Mouse (Mus musculus) naive thymus-derived CD4-positive, alpha-beta T cell, adult 2 months (primary cell): Measurements from ENCODE around the gene Arhgdia.
"Not testable (repeated sequence)": the region's sequence is repeated elsewhere in the genome, so short reads cannot be mapped to it uniquely, and the experiment has no call there.

Experiments used
- DNase-seq: peaks from one replicate; pipeline ENCODE4 v3.0.0-alpha.2; 2011; ENCODE audit warnings: low read depth

Arhgdia gene

GRCm38 (mm10) chr11:120578694-120579243 lies 2.7 kb downstream of the Arhgdia start:
- DNase-seq: no peak

GRCm38 (mm10) chr11:120578024-120578693 lies 3.3 kb downstream of the Arhgdia start:
- DNase-seq: peak; percentile 27

DNA sequence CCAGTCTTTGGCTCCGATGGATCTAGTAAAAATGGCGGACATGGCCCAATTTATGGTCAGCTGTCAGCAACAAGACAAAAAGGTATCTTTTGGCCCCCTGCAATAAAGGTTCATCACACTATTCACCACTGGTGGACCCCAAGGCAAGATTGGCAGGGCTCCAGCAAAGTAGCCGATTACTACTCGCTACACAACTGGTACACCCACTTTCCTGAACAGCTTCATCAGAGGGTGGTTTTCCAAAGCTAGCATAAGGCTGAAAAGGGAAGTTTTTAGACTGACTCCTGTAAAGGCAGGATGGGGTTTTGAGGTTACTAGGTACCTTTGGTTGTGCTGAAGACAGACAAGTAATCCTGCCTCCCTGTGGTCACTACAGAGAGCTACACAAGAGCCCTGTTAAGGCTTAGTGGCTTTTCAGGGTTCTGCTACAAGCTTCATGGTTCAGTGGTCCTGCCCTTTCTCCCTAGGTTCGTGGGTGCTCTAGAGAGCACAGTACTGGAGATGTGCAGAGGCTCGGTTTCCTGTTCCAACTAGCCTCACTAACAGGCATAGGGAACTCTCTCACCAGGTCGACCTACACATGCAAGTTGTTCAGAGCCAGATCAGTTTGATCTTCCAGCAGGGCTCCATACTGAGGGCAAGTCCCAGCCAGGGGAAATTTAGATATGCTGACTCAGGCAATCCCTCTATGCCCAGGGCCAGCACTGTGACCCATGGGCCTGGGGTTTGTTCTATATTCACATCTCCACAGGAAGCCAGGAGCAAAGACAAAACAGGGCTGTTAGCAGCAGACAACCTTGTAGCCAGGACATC lies 4.0 kb downstream of the Arhgdia start:
- peak; percentile 72 for DNase-seq

DNA sequence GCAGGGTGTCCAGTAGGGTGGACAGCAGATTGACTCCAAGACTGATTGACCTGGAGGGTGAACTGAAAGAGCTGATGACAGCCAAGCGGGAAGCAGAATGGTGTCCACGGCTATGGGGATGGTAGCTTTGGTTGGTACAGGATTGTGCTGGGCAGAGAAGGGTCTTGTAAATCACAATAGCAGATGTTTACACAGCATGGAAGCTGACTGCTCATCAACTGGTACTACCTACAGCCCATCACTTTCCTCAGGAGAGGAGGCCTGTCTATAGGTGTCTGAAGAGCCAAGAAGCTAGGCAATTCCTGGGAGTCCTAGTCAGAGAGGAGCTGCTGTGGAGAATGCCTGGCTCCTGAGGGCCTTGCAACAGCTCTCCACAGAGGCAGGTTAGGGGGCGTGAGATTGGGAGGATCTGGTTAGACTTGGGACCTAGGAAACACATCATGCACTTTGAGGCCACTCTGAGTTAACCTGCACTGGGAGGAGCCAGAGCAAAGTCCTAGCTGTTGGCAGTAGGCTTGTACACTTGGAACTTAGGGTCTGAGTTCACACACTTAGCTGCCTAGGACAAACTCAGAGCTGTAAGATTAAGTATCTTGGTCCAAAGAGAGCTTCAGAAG lies 5.0 kb downstream of the Arhgdia start:
- DNase-seq: peak; percentile 30

- DNase-seq: no peak
Observed at GRCm38 (mm10) chr11:120575940-120576339, 5.5 kb downstream of the Arhgdia start.

- no peak for DNase-seq
Observed at GRCm38 (mm10) chr11:120575046-120575445, 6.4 kb downstream of the Arhgdia start.

- DNase-seq: no peak
Observed at GRCm38 (mm10) chr11:120574278-120574600, 7.2 kb downstream of the Arhgdia start.

DNA sequence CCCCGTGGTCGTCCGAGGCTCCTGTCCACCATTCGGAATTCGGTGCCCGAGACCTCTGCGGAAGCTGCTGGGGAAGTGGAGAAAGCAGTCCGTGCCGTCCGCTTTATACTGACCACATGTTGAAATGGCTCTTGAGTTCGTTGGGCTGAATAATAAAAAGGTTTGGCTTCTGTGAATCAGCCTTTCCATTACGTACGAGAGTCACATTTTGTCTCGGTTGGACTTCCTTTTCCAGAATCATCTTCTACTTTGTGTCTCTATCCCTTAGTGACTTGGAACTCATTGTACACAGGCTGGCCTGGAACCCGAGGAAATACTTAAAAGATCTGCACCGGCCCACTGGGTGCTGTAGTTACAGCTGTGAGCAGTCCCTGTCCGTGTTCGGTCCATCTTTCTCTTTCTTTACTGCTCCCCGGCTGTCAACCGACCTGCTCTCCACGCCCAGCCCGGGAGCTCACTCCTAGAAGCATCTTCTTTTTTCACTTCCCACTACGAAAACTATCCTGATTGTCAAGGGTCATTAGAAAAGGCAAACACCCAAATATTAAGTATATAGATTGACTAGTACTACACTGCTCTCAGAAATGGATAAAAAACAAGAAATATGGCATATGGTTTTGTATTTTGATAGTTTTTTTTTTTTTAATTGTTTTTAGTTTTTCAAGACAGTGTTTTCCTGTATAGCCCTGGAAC lies 7.7 kb downstream of the Arhgdia start:
- DNase-seq: peak; percentile 90

DNA sequence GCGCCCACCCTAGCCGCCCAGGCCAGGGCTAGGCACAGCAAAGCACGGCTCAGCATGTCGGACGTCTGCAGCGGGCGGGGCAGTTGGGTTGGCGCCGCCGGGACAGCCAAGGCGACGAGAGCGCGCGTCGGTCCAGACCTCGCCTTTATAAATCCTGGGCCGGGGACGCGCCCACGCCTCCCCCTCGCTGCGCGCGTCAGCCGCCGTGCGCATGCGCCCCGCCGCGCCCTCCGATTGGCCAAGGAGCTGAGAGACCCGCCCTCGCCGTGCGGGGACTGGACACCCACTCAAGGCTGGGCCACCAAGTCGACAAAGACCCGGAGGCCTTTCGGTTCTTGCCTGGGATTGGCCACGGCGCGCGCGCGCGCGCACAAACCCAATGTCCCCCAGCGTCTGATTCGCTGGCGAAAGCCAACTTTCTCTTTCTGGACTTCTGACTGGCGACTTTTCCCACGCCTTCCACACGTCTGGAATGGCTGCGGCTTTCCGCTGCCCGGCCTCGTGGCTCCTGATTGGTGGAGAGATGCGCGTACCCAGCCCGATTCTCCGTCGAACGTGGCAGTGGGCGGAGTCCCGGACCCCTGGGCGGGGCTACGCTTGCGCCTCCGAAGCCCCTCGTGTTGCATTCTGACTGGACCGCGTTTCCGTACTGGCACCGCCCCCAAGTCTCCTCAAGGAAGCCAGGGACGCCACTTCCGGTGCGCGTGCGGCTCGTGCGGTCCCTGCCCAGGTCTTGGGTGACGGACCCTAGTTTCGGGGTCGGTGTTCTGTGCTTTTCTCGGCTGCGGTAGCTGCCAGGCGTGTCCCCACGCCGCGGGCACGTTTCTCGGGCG lies 8.5 kb downstream of the Arhgdia start, which contains the start of gene P4hb:
P4hb (minus strand) TSS at position 502 of the 833 bp plus-strand sequence.
- peak; percentile 98 for DNase-seq

DNA sequence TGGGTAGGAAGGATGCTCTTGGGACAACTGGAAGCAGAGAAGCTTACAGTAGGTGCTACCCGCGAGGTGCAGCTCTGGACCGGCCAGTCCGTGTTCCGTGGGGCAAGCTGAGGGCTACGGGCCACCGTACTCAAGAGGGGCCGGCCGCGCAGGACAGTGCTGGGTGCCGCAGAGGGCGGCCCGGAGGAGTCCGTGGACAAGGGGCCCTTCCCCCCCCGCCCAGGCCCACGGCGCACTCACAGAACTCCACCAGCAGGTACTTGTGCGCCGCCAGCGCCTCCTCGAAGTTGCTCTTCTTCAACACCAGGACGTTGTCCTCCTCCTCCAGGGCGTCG lies 9.0 kb downstream of the Arhgdia start:
- no peak for DNase-seq

- no peak for DNase-seq
Observed at GRCm38 (mm10) chr11:120571754-120572416, 9.5 kb downstream of the Arhgdia start.

DNA sequence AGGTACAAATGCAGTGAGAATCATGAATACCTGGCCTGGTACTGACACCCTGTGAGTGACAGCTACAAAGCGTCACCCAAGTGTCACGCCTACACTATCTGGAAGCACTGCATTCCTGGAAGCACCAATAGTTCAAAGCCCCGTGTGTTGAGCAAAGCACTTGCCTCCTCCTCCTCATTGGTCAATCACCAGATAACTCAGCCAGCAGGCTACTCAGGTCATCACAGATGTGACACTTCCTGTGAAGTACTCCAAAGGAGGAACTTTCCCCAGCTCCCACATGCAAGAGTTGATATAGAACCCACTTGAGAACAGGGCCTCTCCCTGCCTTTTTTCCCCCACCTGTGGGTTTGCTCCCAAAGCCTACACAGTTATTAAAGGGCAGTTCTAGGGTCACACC lies 10.3 kb downstream of the Arhgdia start:
- DNase-seq: no peak

DNA sequence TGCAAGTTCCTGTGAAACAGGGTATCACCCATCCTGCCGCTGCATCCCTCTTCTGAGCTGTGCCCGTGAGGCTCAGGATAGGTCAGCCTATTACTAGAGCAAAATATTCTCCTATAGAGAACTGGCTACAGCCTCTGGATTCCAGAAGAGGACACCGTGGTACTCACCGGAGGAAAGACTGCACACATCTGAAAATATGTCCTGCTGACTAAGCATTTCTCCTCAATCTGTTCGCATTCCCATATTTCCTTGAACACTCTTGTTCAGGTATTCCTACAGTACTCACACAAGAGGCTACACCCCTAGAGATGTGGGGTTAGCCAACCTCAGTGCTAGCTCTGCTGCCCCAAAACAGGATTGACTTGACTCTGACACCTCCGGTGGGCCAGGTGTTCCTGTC lies 13.1 kb downstream of the Arhgdia start:
- no peak for DNase-seq

GRCm38 (mm10) chr11:120565114-120565513 lies 16.3 kb downstream of the Arhgdia start:
- DNase-seq: no peak

DNA sequence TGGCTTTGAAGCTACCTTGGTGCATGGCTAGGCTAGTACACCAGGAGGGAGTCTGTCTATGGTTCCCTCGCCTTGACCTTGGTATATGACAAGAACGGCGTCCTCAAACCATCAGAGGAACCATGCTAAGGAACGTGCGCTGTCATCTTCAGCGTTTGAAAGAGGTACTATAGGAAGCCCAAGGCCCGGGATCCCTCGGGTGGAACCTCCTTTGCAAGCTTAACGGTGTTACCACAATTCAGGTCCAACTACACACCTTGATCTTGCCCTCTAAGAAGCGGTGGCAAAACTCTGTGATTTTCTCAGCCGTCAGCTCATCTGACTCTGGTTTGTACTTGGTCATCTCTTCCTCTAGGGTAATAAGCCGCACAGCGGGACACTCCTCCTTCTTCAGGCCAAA lies 18.5 kb downstream of the Arhgdia start:
- no peak for DNase-seq

DNA sequence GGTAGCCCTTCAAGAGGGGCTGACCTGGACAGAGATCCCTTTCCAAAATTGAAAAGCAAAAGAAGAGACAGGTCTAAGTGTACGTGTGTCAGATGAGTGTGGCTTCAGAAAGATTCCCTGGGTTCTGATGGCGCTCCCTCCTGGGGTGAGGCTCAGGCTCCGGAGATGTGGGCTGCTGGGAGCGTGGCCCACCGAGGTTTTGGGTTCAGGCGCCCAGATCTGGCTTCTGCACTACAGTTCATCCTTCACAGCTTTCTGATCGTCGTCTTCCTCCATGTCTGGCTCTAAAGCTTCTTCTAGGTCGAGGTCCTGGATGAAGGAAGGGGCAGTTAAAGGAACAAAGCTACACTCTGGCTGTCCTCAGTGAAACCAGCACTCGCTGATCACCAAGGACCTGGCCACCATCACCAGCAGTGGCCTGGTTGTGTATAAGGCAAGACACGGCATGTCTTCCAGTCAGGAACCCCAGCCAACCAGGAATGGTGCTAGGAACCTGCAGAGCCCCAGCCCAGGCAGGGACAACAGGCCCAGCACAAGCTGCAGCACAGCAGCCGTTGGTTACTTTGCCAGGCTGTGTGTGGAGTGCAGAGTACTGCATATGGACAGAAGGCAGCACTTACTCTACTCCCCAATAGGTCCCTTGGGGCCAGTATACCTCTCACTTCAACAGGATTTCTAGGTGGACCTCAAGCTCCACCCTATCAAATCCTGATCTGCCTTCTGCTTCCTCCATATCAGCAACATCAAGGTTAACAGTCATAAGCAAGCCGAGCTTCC lies 20.3 kb downstream of the Arhgdia start:
- DNase-seq: no peak

- DNase-seq: not testable (repeated sequence)
Observed at GRCm38 (mm10) chr11:120558843-120559242, 22.6 kb downstream of the Arhgdia start.

GRCm38 (mm10) chr11:120555260-120555659 lies 26.2 kb downstream of the Arhgdia start:
- no peak for DNase-seq

DNA sequence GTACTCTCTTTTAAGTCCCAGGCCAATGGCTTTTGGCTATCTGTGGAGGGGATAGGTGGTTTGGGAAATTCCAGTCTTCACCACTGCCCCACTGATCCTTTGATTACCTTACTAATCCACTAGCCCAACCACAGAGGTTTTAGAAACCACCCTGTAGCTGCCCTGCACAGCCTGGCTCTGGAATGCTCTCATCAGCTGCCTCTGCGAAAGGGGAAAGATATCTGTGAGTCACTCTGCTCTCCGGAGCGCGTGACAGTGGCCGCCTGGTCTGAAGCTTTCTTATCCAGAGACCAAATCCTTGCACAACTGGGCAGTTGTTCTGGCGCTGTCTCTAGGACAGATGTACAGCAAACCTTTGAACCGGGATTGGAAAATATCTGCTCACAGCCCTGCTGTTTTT lies 26.6 kb downstream of the Arhgdia start:
- no peak for DNase-seq

DNA sequence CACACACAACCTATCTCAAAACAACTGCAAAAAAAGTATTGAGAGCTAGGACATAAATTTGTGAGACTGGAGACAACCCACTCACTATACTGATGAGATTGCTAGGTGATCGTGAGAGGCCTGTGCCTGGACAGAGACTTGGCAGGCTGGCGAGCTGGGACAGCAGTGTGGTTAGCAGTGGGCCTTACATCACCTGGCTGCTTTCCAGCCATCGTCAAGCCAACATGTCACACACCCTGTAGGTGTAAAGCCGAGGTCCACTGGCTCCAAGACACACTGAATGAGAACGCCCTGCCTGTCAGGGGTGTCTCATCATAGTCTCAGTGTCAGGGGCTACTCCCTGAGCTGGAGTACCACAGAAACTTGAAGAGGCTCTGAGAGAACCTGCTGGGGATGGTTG lies 28.7 kb downstream of the Arhgdia start:
- DNase-seq: no peak
